Mouse (Mus musculus) spleen, adult 18-20 months (tissue): Measurements from ENCODE around the gene B9d1.

ENCODE experiments used
- DNase-seq, 2 experiments: peaks; one replicate each; pipeline ENCODE4 v3.0.0; 2022; ENCODE audit warnings: mixed read lengths in 2 of 2

The B9d1 gene

DNA sequence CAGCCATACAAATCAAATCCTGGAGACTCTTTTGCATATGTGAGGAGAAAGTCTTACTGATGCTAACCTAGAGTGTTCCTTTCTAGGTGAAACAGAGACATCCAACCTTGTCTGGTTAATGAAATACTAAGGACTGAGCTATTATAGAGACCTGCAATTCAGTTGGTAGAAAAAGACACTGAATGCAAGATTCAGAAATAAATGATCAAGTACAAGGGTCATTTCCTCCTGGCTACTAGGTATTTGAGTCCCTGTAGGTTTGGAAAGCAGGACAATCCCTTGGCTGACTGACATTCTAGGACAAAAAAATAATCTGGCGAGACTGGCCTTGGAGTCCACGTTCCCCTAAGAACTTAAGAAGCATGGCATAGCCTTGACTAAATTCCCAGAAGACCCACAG lies 40.6 kb downstream of the B9d1 start:
- no peak for DNase-seq

DNA sequence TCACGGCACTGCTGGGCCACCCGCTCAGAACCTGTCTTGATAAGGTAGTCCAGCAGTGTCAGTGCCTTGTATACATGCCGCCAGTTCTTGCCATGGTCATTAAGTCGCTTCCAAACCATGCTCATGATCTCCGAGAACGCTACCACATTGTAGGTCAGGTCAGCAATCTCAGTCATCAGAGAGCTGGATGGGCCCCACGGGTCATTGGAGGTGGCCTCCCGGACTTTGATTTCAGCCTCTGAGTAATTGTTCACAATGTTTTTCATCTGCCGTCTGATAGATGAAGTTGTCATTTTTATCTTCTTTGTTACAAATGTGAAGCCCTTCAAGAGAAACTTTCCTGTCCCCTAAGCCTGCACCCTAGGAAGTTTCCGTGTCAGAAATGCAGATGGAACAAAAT lies 41.5 kb downstream of the B9d1 start:
- DNase-seq: no peak

DNA sequence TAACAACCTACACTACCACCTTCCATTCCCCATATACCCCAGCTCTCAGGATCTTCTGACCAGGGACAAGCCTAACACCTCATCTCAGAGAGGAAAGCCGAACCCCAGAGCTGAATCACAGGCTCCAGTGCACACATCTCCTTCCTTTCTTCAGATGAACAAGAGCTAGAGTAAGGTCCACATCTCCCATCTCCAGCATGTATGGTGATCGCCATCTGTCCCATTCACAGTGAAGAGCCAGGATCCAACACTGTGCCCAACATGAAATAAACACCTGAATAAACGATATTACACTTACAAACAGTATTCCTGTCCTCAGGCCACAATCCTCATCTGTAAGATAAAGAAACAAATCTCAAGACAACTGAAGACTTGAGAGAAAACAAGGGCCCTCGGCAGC lies 42.8 kb downstream of the B9d1 start:
- DNase-seq: no peak

GRCm38 (mm10) chr11:61550631-61551030 lies 45.7 kb downstream of the B9d1 start:
- no peak for DNase-seq

- no peak for DNase-seq
Measured at GRCm38 (mm10) chr11:61553015-61553754, 48.2 kb downstream of the B9d1 start.

DNA sequence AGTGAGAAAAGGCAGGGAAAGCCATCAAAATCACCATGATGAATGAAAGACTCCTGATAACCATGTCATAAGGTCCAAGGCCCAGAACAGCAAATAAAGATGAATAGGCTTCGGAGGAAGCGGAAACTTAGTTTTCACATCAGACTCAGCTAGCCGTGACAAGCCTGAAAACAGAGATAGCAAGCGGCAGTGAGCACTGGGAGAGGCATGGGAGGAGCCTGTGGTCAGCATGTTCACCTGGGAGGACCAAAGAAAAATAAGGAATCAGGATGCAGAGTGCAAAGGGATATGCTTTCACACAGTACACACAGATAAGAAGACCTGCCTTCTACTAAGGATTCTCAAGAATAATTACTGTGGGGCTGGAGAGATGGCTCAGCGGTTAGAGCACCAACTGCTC lies 54.6 kb downstream of the B9d1 start:
- no peak for DNase-seq

GRCm38 (mm10) chr11:61562421-61562820 lies 57.5 kb downstream of the B9d1 start:
- no peak for DNase-seq
